Mouse (Mus musculus) layer of hippocampus, postnatal 14 days (tissue): ENCODE measurements around the gene Kdelr1. TPM values are rescaled to one million over a fixed set of nuclear protein-coding genes. Genes with fewer than 3 reads are reported as not detected.

Source experiments
- DNase-seq, 2 experiments: peaks; one replicate each; pipeline ENCODE4 v3.0.0; 2021 to 2022; ENCODE audit warnings: low spot score in 2 of 2, mixed read lengths in 1 of 2
- long read RNA-seq, 2 experiments: library from polyadenylated mRNA; stranded (forward); transcript quantifications; one replicate each; pipeline ENCODE4 v2.0.0; 2021
- total RNA-seq, 2 experiments: library from RNA; stranded (reverse); gene quantifications; 2 replicates each; pipeline ENCODE4 v1.2.3; 2021

Kdelr1 gene
- total RNA-seq, result 10 to 100 TPM; 87.5 to 91.6 TPM
- long read RNA-seq, experiment 1, partial matches to known transcripts, result 0 of 4 reads
- long read RNA-seq, experiment 1, other reads (novel, unspliced or antisense), result 2 of 4 reads
- long read RNA-seq, experiment 2, partial matches to known transcripts, result 0 of 8 reads
- long read RNA-seq, experiment 2, other reads (novel, unspliced or antisense), result 5 of 8 reads

GRCm38 (mm10) chr7:45872624-45873023 lies at the start of gene Kdelr1:
Gene Kdelr1 (plus strand): TSS chr7:45872772.
- DNase-seq, result peak; percentile 89 to 93

GRCm38 (mm10) chr7:45824598-45824997 lies 48.0 kb upstream of the Kdelr1 start, which contains the start of gene Kcnj14:
Gene Kcnj14 (minus strand): TSS chr7:45824782.
- DNase-seq, result no peak

GRCm38 (mm10) chr7:45826631-45827030 lies 45.9 kb upstream of the Kdelr1 start:
- DNase-seq, result no peak

- peak; percentile 84 to 89 for DNase-seq
Observed at GRCm38 (mm10) chr7:45830427-45831127, 42.0 kb upstream of the Kdelr1 start, which contains the start of gene Grwd1. Gene Grwd1 (minus strand): TSS chr7:45830944.

DNA sequence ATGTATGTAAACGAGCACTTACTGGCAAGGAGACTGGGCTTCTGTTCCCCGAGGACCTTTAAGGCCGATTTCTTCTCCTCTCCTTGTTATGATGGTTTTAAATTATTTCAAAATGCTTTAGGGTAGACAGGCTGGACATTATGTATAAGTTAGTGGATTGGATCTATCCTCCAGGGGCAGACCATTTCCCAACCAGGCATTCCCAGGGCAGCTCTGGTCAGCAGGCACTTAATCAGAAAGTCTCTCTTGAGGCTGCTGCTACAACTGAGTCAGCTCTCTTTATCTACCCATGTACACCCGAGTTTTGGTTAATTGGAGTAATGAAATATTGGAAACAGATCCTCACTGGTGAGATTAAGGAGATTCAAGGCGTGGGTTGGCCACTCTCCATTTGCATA lies 41.4 kb upstream of the Kdelr1 start:
- DNase-seq, result no peak

DNA sequence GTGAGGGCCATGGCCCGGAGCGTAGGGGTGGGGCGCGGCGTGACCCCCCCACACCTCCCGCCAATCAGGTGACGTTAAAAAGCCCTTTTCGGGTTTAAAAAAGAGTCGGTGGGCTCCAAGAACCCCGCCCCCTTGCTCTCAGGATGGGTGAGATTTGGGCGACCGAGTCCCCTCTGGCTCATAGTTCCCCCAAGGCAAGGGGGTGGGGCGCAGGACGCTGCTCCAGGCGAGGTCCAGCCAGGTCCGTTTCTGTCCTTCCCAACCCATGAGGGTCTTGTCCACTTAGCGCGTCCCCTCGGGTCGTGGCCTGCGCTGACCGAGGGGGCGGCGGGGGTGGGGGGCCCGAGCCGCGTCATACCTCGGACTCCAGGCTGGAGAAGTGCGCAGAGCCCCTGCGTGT lies 40.1 kb upstream of the Kdelr1 start:
- no peak for DNase-seq

DNA sequence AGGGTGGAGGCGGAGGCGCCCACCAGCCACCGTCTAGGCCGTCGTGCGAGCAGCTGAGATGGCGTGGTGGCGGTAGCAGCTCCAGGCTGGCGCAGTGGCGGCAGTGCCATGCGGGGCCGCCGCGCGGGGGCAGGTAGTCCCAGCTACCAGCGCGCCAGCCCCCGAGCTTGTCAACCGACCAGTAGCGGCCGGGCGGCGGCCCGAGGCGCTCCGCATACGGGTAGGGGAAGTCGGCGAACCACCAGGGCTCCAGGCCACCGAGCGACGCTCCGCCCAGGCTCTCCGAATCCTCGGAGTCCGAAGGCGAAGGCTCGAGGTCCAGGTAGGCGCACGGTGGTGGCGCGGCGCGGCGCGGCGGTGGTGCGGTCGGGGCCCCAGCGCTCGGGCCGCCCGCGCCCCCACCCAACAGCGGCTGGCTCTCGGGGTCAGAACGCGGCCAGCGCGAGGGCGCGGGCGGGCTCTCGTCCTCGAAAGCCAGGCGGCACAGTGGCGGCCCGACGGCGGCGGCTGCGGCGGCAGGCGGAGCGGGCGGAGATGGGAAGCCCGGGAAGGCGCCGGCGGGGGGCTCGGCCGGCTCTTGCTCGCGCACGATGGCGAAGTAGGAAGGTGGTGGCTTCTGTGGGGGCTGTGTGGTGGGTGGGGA lies 39.3 kb upstream of the Kdelr1 start:
- no peak for DNase-seq

GRCm38 (mm10) chr7:45833924-45834323 lies 38.6 kb upstream of the Kdelr1 start:
- no peak for DNase-seq

- no peak for DNase-seq
Observed at GRCm38 (mm10) chr7:45842950-45843744, 29.4 kb upstream of the Kdelr1 start.

GRCm38 (mm10) chr7:45848447-45849027 lies 24.0 kb upstream of the Kdelr1 start:
- no peak for DNase-seq

GRCm38 (mm10) chr7:45850661-45851060 lies 21.9 kb upstream of the Kdelr1 start:
- no peak for DNase-seq

DNA sequence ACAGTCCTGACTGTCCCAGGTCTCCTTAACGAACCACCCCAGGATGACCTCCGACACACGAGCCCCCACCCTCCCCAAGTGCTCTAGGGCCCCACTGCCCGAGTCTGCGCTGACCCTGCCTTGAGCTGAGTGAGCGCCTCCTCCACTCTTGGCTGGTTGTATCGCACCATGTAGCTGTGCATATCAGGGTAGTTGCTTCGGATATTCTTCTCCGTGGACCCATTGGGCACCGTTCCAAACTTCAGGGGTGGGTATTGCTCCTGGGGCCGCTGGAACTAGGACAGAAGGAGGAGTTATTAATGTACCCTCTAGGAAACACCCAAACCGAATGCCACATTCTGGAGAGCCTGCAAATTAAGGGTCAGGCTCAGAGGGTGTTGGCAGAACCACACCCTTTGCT lies 19.5 kb upstream of the Kdelr1 start:
- no peak for DNase-seq

DNA sequence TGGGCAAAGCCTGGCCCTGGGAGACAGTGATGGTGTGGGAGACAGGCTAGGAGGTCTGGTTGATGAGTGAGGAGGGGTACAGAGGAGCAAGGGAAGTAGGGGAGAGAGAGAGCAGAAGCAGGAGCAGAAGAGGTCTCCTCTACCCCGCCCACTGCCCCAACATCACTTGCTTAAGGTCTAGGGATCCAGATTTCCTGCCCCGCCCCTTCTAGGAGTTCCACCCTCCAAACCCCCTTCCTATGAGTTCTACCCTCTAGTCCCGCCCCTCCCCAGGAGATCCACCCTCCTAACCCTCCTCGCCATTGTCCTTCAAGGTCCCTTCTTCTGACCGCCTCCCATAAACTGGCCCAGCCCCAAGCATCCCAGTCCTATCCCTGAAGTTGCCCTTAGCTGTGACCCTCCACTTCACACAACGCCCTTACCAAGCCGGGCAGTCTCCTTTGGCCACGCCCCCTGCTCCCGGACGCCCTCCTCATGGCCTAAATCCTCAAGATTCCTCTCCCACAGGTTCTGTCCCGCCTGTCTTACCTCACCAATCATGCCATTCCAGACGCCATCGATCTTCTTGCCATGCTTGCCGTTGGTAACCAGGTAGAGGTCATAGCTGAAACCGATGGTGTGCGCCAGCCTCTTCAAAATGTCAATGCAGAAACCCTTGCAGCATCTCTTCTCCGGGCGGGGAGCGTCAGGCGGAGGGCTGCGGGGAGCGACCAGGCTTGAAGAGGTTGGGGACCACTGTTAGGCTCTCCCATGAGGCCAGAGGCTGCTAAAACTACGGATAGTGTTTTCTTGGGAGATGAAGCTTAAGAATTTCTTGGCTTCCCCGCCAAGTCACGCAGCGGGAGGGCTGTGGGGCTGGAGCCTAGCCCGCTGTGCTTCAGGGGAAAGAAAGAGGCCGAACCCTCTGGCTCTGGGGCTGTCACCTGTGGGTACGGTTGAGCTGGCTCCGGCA lies 15.3 kb upstream of the Kdelr1 start:
- DNase-seq, result no peak

DNA sequence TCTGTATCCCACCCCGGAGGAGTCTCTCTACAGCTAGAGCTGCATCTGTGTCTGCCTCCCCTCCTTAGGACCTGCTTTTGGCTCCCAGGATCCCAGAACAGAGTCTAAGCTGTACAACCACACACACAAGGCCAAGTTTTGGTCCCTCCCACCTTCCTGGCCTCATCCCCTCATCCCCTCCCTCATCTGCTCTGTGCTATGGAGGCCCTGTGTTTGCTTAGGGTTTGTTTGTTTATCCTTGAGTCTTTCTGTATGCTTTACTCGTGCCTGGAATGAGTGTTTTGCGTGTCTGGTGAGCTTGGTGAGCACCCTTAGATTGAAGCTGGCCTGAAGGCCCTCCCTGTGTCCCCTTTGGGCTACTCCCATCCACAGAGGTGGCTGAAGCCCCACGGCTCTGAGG lies 13.6 kb upstream of the Kdelr1 start:
- DNase-seq, result no peak

DNA sequence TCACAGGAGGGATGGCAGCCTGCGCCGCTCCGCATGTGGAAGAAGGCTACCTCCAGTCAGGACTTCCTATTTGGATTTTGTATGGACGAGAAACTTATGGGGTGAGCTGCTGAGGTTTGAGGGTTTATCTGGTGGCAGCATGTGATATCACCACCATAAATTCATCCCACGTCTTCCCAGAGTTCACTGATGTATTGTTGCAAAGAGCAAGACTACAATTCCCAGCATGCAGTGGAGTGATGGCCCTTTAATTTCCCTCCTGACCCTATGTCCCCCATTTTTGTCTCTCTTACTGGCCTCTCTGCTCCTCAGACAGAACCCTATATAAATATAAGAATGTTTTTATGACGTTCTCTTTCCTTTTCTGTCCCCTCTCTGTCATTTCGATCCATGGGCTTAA lies 9.8 kb upstream of the Kdelr1 start:
- DNase-seq, result no peak

DNA sequence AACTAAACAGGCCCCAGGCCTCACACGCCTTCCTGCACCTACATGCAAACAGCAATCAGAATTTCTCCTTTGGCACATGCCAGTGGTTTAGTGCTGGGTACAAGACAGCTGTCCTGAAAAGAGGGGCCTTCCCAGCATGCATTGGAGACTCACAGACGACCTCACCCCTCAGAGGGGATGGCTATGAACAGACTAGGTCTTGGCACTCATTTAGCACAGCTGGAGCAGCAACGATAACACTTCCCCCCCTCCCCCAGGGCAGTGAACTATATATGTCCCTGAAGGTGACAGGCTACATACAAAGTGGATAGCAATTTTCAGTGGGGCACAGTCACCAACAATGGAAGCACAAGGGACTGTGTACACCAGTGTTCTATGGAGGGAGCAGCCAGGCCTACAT lies 8.1 kb upstream of the Kdelr1 start:
- DNase-seq, result no peak

DNA sequence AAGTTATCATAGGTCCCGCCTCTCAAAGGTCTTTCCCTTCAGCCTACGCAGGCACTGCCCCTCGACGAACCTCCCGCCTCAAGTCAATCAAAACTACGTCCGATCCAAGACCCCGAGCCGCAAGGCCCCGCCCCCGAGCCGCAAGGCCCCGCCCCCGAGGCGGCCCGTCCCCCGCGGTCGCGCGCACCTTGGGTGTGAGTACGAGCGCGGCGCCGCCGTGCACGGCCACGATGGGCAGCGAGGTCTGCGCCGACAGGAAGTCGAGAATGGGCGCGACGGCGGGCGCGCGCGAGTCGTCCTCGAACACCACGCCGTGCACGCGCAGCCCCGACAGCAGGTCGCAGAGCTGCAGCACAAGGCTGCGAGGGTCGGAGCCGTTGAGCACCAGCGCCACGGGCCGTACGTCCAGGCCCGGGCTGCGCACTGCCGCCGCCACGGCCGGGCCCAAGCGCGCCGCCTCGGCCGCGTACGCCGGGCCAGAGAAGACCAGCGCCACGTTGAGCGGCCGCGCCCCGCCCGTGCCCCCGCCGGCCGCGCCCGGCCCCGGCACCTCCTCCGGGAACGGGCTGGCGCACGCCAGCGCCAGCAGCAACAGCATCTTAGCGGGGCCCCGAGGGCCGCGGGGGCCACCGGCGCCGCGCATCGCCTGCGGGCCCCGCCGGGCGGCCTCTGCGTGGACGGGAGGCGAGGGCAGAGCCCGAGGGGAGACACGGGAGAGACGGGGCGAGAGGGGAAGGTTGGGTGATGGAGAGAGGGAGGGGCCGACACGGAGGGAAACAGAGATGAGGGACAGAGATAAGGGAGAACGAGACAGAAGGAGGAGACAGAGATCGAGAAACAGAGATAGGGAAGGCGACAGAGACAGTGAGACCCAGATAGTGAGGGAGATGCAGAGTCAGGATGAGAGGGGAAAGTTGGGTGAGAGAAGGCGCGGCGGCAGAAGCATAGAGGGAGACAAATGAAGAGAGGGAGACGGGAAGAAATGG lies 6.4 kb upstream of the Kdelr1 start:
- peak; percentile 86 to 90 for DNase-seq

DNA sequence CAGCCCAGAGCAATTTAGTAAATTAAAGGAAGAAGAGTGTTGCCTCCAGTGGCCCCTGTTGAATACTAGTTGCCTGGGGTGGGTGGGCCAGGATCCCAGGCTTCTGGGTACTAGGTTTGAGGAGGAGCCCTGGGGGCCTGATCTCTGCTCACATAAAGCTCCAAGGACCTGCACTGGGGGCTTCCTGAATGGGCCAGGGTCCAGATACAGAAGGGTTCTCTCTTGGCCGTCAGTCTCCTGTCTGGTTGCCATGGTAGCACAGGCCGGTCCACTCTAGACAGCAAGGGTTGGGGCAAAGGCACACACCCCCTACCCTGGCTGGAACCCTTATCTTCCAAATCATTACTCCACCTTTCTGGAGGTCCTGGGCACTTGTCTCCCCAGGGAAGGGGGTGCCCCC lies 4.7 kb upstream of the Kdelr1 start:
- no peak for DNase-seq

DNA sequence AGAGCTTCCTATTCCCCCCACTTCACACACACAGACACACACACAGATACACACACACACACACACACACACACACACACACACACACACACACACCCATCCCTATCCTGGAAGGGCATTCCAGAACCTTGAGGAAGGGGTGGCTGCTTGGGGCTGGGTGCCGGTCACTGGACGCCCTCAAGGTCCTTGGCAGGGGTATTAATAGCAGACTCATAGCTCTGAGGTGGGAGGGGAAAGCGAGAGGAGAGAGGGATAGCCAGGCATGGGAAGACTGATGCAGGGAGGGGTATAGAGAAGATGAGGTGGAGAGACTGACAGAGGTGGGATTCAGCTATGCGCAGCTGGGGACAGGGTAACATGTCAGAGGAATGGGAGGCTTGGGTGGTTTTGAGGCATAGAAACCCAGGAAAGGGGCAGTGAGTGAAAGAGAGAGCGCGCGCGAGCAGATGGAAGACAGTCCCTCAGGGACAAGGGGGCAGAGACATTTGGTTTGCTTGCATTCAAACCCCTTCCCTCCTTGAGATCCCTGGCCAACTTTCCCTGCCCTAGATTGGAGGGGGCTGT lies 3.4 kb upstream of the Kdelr1 start:
- no peak for DNase-seq
